Mouse (Mus musculus): Measurements from ENCODE around the gene Agpat1.
A peak's percentile ranks its signal among the peaks of the same experiment; 100 is the strongest.

The Agpat1 gene

GRCm38 (mm10) chr17:34604511-34605237 is 612 bp downstream of the Agpat1 start:
- no peak for DNase-seq (ENCODE audit: low spot score in 2 of 2)

DNA sequence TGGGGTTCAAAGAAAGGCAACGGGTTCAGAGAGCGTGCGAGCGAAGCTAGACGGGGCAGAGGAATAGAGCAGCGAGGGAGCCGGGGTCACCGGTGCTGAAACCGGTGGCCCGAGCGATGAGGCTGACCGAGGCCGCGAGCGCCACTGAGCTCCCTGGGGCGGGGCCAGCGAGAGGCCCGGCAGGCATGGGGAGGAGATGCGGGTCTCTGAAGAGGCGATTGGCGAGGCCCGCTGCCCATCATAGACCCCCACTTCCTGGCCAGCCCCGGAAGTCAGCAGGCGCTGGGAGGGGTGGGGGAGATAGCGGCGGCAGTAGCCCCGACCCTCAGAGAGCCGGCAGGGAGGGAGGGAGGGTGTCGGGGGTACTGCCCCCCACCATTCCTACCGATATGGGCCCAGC is 1.5 kb downstream of the Agpat1 start:
- peak; percentile 95 to 97 for DNase-seq (ENCODE audit: low spot score in 2 of 2)

DNA sequence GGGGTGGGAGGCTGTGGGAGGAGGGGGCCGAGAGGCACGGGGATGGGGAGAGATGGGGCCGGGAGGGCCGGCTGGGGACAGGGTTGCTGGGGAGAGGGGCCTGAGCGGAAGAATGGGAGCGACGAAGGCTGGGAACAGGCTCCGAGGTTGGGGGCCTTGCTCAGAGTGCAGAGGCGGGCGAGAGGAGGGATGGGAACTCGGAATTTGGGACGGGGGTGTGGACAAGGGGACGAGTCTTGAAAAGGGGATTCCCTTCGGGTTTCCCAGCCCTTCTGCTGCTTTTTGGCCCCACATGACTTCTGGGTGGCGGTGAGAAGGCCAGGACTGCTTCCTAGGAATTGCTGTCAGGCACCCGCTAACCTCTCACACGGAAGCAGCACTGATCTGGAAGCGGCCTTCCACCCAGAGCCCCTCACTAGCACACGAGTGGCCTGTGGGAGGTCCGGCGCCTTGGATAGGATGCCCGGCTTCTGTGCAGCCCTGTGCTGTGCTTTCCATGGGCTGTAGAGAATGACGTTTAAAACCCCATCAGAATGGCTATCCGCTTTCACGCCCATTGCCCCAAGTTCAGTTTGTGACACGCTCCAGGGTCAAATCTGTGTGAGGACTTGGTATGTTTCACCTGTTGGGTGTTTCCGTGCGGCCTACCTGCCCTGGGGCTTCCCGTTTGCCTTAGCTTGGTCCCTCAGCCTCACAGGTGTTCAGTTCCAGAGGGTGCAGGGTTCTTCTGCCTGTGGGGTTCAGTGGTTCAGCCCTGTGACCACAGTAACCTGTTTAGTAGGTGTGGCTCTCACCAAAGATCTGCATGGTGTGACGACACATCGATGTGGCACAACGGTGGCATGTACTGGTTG is 2.4 kb downstream of the Agpat1 start:
- no peak for DNase-seq (ENCODE audit: low spot score in 2 of 2)

GRCm38 (mm10) chr17:34607997-34608396 is 3.9 kb downstream of the Agpat1 start:
- DNase-seq (ENCODE audit: low spot score in 2 of 2) = no peak

- DNase-seq (ENCODE audit: low spot score in 2 of 2) = no peak
Measured at GRCm38 (mm10) chr17:34611050-34611449, 7.0 kb downstream of the Agpat1 start.

- DNase-seq (ENCODE audit: low spot score in 2 of 2) = no peak
Measured at GRCm38 (mm10) chr17:34613054-34613645, 9.1 kb downstream of the Agpat1 start.

- DNase-seq (ENCODE audit: low spot score in 2 of 2) = no peak
Measured at GRCm38 (mm10) chr17:34613830-34614229, 9.8 kb downstream of the Agpat1 start.

- DNase-seq (ENCODE audit: low spot score in 2 of 2) = no peak
Measured at GRCm38 (mm10) chr17:34615871-34616270, 11.8 kb downstream of the Agpat1 start, which contains the start of gene Egfl8. TSS of gene Egfl8 (minus strand) at chr17:34615971.

- no peak for DNase-seq (ENCODE audit: low spot score in 2 of 2)
Measured at GRCm38 (mm10) chr17:34618999-34619398, 14.9 kb downstream of the Agpat1 start.

DNA sequence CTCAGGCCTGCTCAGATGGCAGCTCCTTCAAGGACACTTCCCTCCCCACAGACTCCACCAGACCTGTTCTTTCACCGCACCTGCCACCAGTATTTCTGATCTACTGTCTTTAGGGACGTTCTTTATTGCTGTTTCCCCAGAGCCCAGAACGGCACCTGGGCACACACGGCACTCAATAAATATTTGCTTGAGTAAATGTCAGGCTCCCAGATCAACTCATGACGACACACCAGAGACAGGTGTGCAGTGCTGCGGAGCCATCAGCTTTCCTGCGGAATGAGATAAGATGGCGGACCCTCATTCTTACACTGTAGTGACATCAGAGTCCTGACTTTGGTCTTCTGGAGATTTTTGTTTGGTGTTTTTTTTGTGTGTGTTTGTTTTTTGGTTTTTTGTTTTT is 16.9 kb downstream of the Agpat1 start:
- DNase-seq (ENCODE audit: low spot score in 2 of 2) = no peak

DNA sequence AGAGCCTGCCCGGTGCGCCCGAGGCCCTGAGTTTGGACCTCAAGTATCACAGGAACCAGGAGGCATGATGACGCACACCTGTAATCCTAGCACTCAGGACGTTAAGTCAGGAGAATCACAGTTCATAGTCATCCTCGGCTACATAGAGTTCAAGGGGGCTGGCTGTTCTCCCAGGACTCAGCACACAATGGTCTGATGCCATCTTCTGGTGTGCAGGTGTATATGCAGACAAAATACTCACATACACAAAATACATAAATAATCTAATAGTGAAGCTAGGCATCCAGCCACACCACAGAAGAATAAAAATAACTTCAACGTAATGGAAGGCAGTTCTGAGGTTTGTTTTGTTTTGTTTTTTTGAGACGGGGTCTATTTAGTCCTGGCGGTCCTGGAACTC is 19.1 kb downstream of the Agpat1 start:
- no peak for DNase-seq (ENCODE audit: low spot score in 2 of 2)

DNA sequence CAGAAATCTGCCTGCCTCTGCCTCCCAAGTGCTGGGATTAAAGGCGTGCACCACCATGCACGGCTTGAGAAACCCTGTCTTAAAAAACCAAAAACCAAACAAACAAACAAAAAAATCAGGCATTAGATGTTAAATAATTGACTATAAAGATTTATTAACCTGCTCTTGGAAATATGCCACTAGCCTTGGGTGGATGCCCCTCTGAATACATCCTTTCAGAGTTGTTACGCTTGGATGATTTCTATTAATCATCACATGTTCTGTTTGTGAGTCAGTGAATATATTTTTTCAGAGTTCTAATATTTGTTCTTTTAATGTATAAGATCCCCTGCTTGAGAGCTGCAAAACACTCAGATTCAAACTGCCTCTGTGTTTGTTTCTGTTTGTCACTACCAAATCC is 20.9 kb downstream of the Agpat1 start:
- DNase-seq (ENCODE audit: low spot score in 2 of 2) = no peak

- no peak for DNase-seq (ENCODE audit: low spot score in 2 of 2)
Measured at GRCm38 (mm10) chr17:34626062-34626772, 22.2 kb downstream of the Agpat1 start.

DNA sequence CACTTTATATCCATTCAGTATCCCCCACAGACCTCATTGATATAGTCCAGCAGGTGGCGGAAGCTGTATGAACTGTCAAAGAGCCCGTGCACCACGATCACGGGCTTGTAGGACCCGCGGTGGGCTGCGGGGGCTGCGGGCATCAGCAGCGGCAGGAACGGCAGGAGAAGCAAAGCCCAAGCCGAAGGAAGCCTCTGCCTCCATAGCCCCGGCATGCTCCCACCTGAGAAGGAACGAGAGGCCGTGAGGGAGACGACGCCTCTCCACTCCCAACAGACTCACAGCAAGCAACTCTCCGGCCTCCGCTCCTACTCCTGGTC is 22.7 kb downstream of the Agpat1 start:
- DNase-seq (ENCODE audit: low spot score in 2 of 2) = peak in 1 of 2 experiments; percentile 61

DNA sequence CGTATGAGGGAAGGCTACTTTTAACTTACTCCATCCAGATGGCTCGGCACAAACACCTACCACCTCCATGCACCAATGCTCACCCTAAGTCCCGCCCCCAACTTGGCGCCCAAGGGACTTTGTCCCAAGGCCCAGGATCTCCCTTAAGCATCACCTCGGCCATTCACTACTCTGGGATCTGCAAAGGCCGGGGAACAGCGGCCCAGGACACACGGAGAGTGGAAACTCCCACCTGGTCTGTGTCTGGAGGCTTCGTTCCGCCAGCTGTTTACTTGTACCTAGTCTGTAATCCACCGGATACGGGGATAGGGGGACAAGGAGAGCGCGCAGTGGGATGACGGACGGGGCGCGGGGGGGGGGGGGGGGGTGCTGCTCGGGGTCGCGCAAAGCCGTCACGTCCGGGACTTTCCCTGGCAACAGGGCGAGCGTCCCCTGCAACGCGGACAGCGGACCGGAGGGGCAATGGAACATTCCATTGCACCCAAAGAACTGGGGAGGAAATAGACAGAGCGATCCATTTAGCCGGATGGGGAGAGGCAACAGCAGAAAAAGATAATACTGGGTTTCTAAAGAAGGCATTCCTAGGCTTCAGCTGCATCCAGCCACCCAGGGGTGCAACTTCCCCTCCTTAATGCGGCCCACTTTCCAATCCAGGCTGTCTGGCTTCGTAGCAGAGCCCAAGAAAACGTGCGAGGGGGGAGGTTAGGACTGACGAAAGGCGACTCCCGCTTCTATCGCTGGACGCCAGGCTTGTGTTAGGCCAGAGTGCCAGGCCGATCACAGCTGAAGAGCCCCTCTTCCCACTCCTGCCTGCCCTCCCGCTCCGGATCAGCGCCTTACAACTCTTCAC is 23.3 kb downstream of the Agpat1 start:
- DNase-seq (ENCODE audit: low spot score in 2 of 2) = peak; percentile 84 to 85

DNA sequence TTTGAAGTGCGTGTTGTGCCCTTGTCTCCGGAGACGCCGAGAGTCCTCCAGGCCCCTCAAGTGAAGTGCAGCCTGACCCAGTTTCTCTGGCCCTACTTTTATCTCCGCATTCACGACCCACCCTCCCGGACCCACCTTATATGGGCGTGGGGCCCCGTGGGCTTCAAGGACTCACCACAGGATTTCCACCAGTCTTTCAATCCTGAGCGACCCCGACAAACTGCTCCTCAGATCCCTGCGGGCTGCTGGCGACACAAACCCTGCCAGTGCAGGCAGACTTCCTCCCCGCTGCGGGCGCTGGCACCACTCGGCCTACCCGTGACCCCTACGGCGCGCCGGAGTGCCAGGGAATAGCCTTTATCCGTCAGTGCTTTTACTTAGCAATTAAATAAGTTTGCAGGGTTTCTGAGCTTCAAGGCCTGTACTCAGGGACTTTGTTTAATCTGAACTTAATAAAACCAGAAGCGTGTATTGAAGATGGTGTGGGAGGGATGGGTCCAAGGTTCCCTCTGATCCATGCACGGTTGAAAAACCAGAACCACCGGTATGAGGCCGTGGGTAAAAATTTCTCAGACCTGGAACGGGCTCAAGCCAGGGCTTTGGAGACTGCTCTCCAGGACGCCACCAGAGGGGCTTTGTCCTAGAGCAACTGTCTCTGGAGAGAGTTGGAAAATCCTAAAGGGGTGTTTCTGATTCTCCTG is 24.0 kb downstream of the Agpat1 start, which contains the start of gene Ppt2:
Ppt2 (minus strand) TSS at position 568 of the 701 bp plus-strand sequence.
- DNase-seq (ENCODE audit: low spot score in 2 of 2) = peak; percentile 51 to 64

DNA sequence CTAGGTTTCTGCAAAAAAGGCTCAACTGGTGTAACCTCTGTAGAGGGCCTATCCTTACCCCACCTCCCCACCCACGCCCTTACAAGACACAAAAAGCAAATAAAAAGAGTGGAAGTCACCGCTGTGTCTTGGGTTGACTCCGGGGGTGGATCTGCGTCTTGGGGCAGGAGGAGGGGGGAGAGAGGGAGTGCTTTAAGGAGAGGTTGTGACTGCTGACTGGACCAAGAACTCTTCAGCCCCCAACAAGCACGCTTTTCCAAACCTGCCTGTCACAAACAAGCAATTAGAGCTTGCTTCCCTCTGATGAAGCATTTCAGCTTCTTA is 24.5 kb downstream of the Agpat1 start:
- DNase-seq (ENCODE audit: low spot score in 2 of 2) = no peak

DNA sequence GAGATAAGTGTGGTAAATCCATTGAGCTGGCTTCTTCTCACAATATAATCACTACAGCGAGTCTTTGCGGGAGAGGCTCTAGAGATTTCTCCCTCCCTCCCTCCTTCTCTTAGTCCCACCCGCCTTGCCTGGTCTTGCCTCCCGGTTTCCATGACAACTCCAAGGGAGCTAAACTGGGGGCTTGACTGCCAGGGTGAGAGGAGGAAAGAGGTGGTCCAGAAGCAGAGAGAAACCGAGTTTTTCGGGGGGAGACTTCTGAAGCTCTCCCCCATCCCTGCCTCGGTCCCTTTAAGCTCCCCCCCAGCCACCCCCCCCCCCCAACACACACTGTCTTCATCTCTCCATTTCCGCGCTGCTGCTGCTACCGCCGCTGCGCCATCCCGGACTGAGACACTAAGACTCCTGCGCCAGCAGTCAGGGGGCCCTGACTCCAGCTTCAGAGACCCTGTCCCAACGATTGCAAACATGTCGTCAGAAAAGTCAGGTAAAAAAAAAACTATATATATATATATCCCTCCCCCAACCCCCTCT is 25.2 kb downstream of the Agpat1 start, which contains the start of gene Prrt1:
Prrt1 (plus strand) TSS at position 313 of the 531 bp plus-strand sequence.
- no peak for DNase-seq (ENCODE audit: low spot score in 2 of 2)

DNA sequence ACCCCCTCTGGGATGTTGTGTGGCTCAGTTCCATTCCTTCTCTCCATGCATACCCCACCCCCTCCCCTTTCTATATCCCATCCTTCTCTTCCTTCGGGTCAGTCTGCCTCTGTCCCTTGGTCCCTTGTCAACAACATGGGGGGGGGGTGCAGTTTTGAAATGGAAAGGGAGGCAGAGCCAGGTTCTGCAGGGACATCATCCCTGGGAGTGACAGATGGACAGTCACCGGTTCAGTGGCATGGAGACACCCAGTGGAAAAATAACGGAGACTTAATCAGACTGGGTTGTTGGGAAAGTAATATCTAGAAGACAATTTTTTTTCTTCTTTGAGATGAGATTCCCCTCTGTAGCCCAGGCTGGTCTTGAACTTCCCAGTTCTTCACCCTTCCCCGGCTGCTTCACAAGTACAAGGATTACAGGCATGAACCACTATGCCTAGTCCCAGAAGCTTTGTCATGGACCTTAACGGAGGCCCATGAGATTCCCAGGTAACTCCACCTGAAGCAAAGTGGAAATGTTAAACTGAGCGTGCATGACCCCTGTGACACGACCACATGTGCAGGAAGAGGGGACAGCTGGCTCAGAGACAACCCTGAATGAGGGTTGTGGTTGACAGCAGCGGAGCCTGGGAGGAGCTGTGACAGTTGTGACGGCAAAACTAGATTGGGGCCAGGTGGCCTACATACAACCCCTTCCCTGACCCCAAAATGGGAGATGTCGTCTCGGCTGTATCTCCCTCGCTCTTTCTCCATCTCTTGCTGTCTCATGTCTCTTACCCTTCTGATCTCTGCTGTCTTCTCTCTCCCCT is 25.9 kb downstream of the Agpat1 start:
- no peak for DNase-seq (ENCODE audit: low spot score in 2 of 2)

Data from urinary bladder, postnatal 4 days (tissue).